Mouse (Mus musculus) heart, postnatal 0 days (tissue): ENCODE measurements around the gene Olfr907. TPM values are rescaled to one million over a fixed set of nuclear protein-coding genes. Genes with fewer than 3 reads are reported as not detected.

Source experiments
- ATAC-seq: fragments of 200-750 bp; cut with Nextera tagmentation; 2 replicates; pipeline ENCODE4 v1.8.0; 2017; ENCODE audit warnings: low read depth, moderate number of reproducible peaks, moderate library complexity; ENCODE audit not compliant: insufficient read depth
- DNase-seq: peaks from one replicate; pipeline ENCODE4 v3.0.0-alpha.2; 2016; ENCODE audit warnings: low spot score
- H3K27ac ChIP-seq: fragments of 300-500 bp; sonication (generic); 2 replicates; pipeline ENCODE4 v1.5.1; 2014; ENCODE audit warnings: low read depth, mild to moderate bottlenecking
- H3K27me3 ChIP-seq: fragments of 300-500 bp; sonication (generic); 2 replicates; pipeline ENCODE4 v1.6.1; 2014; ENCODE audit warnings: low read length, mixed read lengths; ENCODE audit not compliant: control insufficient read depth, insufficient read depth
- H3K36me3 ChIP-seq: fragments of 300-500 bp; sonication (generic); replicated peaks from 2 replicates; pipeline ENCODE4 v1.6.1; 2014; ENCODE audit warnings: low read length, mixed read lengths; ENCODE audit not compliant: control insufficient read depth, insufficient read depth
- H3K4me1 ChIP-seq: fragments of 300-500 bp; sonication (generic); 2 replicates; pipeline ENCODE4 v1.6.1; 2014; ENCODE audit warnings: antibody characterized with exemption; ENCODE audit not compliant: control insufficient read depth, insufficient read depth
- H3K4me2 ChIP-seq: fragments of 300-500 bp; sonication (generic); 2 replicates; pipeline ENCODE4 v1.6.1; 2014; ENCODE audit warnings: low read depth, mild to moderate bottlenecking, low read length, moderate library complexity
- H3K4me3 ChIP-seq: fragments of 300-500 bp; sonication (generic); 2 replicates; pipeline ENCODE4 v1.5.1; 2014; ENCODE audit warnings: low read depth, low read length
- H3K9ac ChIP-seq: fragments of 300-500 bp; sonication (generic); replicated peaks from 2 replicates; pipeline ENCODE4 v1.6.1; 2014; ENCODE audit warnings: low read depth, low read length, mixed read lengths
- H3K9me3 ChIP-seq: fragments of 300-500 bp; sonication (generic); replicated peaks from 2 replicates; pipeline ENCODE4 v1.6.1; 2016; ENCODE audit warnings: low read length; ENCODE audit not compliant: control insufficient read depth
- CTCF ChIP-seq: IDR thresholded peaks from 2 replicates; pipeline ENCODE4 v1.5.1; 2016; ENCODE audit warnings: antibody characterized with exemption, control low read depth, low read depth
- EP300 ChIP-seq: IDR thresholded peaks from 2 replicates; pipeline ENCODE4 v1.6.1; 2016; ENCODE audit warnings: antibody characterized with exemption, low read depth
- WGBS: fragments of 180-500 bp; shearing (Covaris S2); extraction: QIAGEN DNeasy Blood & Tissue Kit; methylation state at CpG from one replicate; pipeline ENCODE4 v1.1.7; 2014; 5-methylcytosine and 5-hydroxymethylcytosine counted together
- polyA plus RNA-seq: library from polyadenylated mRNA; unstranded; fragments of >200 nt; fragmentation: Nextera tagmentation; extraction: Ambion mirVana; gene quantifications from 2 replicates; pipeline ENCODE4 v1.2.1, GENCODE M21; 2015
- total RNA-seq: library from RNA; depleted of rRNA; stranded (reverse); fragments of >200 nt; gene quantifications from 2 replicates; pipeline ENCODE4 v1.2.3, GENCODE M21; 2014; ENCODE audit warnings: low replicate concordance; rRNA removed

The Olfr907 gene
- total RNA-seq: not detected in 2 replicates
- polyA plus RNA-seq: not detected in 2 replicates

GRCm38 (mm10) chr9:38495501-38495900 is at the start of gene Olfr907:
TSS of gene Olfr907 (plus strand) at chr9:38495801.
- 67% methylated on average over 2 of the region's 2 CpGs for WGBS
- no peak within 1 kb of the TSS for H3K27ac ChIP-seq

GRCm38 (mm10) chr9:38447352-38447751 is 48.2 kb upstream of the Olfr907 start, which contains the start of gene Olfr902:
TSS of gene Olfr902 (plus strand) at chr9:38447652.
- no peaks in the 10 kb centered on the region for H3K36me3 ChIP-seq
- 82% methylated on average over 5 of the region's 5 CpGs for WGBS
- no peaks in the 10 kb centered on the region for H3K9me3 ChIP-seq
- no peaks in the 10 kb centered on the region for H3K4me1 ChIP-seq
- H3K4me3 ChIP-seq: no peak within 1 kb of the TSS
- H3K27ac ChIP-seq: no peak within 1 kb of the TSS
- DNase-seq: no peak
- no peak within 1 kb of the TSS for H3K9ac ChIP-seq
- H3K27me3 ChIP-seq: no peaks in the 10 kb centered on the region
- H3K4me2 ChIP-seq: no peak within 1 kb of the TSS
- TF ChIP-seq EP300 (no peak), CTCF (no peak)
- no peak for ATAC-seq

More at GRCm38 (mm10) chr9:38495501-38495900, at the start of gene Olfr907:
- Histone ChIP-seq H3K4me1 (no peaks in the 10 kb centered on the region), H3K27me3 (no peaks in the 10 kb centered on the region), H3K4me2 (no peak within 1 kb of the TSS), H3K36me3 (no peaks in the 10 kb centered on the region), H3K9me3 (no peaks in the 10 kb centered on the region), H3K4me3 (no peak within 1 kb of the TSS), H3K9ac (no peak within 1 kb of the TSS)
- ATAC-seq (no peak), DNase-seq (no peak)
- TF ChIP-seq EP300 (no peak), CTCF (no peak)

DNA sequence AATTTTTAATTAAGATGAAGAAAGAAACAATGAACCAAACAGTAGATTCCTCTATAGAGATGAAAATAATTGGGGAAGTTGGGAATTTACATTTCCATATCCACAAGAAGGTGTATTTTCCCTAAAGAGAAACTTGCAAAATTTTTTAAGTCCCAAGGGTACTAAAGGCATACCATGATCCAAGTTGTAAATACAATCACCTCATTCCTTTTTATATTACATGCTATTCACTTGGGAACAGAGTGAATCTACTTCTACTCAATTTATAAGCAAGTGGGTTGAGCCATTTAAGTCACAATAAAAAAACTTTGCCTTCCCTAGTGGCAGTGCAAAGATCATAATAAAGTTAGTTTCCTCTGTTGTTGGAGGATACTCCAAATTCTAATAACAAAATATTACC is 32.8 kb upstream of the Olfr907 start, which contains the start of gene Olfr904:
Olfr904 (plus strand) TSS at position 301 of the 400 bp plus-strand sequence.
- TF ChIP-seq CTCF (no peak), EP300 (no peak)
- no peak for ATAC-seq
- H3K9me3 ChIP-seq: no peaks in the 10 kb centered on the region
- no peak within 1 kb of the TSS for H3K27ac ChIP-seq
- no peaks in the 10 kb centered on the region for H3K36me3 ChIP-seq
- no peak for DNase-seq
- no peak within 1 kb of the TSS for H3K4me3 ChIP-seq
- H3K27me3 ChIP-seq: no peaks in the 10 kb centered on the region
- no peak within 1 kb of the TSS for H3K9ac ChIP-seq
- no peak within 1 kb of the TSS for H3K4me2 ChIP-seq
- H3K4me1 ChIP-seq: no peaks in the 10 kb centered on the region

- Histone ChIP-seq H3K27ac (no peak within 1 kb of the TSS), H3K9ac (no peak within 1 kb of the TSS), H3K27me3 (no peaks in the 10 kb centered on the region), H3K4me3 (no peak within 1 kb of the TSS), H3K4me2 (no peak within 1 kb of the TSS), H3K4me1 (no peaks in the 10 kb centered on the region), H3K9me3 (no peaks in the 10 kb centered on the region), H3K36me3 (no peaks in the 10 kb centered on the region)
- ATAC-seq: no peak
- TF ChIP-seq EP300 (no peak), CTCF (no peak)
- DNase-seq: no peak
Observed at GRCm38 (mm10) chr9:38470807-38471206, 24.8 kb upstream of the Olfr907 start, which contains the start of gene Olfr905. TSS of gene Olfr905 (plus strand) at chr9:38471107.

DNA sequence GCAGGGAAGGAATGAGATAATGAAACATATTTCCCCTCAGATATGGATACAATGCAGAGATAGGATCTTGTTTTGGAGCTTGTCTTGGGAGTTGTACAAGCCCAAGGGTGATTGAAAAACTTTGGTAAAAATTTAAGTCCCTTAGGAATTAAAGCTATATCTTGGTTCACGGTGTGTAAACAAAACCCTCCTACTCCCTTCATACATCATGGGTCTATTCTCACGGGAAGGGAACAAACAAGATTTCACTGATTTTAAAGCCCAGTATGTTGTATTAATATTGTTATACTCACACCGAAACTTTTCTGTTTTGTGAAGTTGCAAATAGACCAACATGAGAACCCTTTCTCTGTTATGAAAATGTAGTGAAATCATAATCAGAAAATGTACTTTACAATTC is 8.8 kb upstream of the Olfr907 start, which contains the start of gene Olfr906:
Olfr906 (plus strand) TSS at position 301 of the 400 bp plus-strand sequence.
- DNase-seq: no peak
- WGBS: 68% methylated on average over 3 of the region's 3 CpGs
- H3K27ac ChIP-seq: no peak within 1 kb of the TSS

DNA sequence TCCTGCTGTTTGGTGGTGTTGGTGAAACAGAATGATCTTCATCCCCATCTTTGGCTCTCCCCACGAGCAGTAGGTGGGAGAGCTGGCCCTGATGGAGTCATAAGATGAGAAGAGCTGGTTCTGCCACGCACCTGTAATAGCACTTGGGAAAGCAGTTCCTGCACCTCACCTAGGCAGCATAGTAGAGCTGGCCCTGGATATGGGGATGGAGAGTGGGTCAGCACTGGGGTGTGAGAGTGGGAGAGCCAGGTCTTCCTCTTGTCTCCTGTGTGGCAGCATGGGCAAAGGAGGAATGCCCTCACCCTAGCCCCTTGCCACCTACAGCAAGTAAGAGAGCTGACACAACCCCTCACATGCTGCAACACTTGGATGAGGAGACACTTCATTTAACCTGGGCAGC is 16.8 kb downstream of the Olfr907 start:
- TF ChIP-seq EP300 (no peak), CTCF (no peak)
- DNase-seq (no peak), ATAC-seq (no peak)
- WGBS: 45% methylated on average over 2 of the region's 2 CpGs
- no peak overlapping the region for H3K4me2 ChIP-seq
- H3K4me1 ChIP-seq: no peaks in the 10 kb centered on the region
- no peak overlapping the region for H3K4me3 ChIP-seq
- H3K9me3 ChIP-seq: no peaks in the 10 kb centered on the region
- H3K27me3 ChIP-seq: no peaks in the 10 kb centered on the region
- no peak overlapping the region for H3K27ac ChIP-seq
- H3K36me3 ChIP-seq: no peaks in the 10 kb centered on the region
- H3K9ac ChIP-seq: no peak overlapping the region

More for the DNA sequence above, 8.8 kb upstream of the Olfr907 start, which contains the start of gene Olfr906:
- Histone ChIP-seq H3K27me3 (no peaks in the 10 kb centered on the region), H3K36me3 (no peaks in the 10 kb centered on the region), H3K4me1 (no peaks in the 10 kb centered on the region), H3K9ac (no peak within 1 kb of the TSS), H3K9me3 (no peaks in the 10 kb centered on the region), H3K4me2 (no peak within 1 kb of the TSS), H3K4me3 (no peak within 1 kb of the TSS)
- no peak for TF ChIP-seq CTCF
- no peak for TF ChIP-seq EP300
- ATAC-seq: no peak
